Mouse (Mus musculus) urinary bladder, postnatal 10 days (tissue): ENCODE measurements around the gene Gnb1.
"Not testable (repeated sequence)": the region's sequence is repeated elsewhere in the genome, so short reads cannot be mapped to it uniquely, and the experiment has no call there.

Experiments
- DNase-seq: peaks from one replicate; pipeline ENCODE4 v3.0.0; 2022; ENCODE audit warnings: low spot score

Gnb1 gene

DNA sequence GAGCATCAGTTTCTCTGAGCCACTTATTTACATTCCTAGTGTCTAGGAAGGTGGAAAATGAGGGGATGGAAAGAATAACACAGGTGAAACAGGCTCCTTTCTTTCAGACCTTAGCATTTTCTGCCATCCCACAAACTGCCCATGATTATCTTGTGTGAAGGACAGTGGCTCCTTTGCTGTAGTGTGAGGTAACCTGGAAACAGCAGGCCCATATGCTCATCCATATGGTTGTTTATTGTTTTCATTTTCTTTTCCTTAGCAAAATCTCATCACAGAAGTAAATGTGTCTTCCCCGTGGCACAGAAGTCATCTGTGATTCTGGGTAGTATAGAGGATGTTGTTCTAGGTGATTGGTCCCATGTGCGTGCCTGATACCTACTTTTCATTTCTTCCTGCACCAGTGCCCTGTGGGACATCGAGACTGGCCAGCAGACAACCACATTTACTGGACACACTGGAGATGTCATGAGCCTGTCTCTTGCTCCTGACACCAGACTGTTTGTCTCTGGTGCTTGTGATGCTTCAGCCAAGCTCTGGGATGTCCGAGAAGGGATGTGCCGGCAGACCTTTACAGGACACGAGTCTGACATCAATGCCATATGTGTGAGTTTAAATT, 61.9 kb downstream of the Gnb1 start:
- no peak for DNase-seq

DNA sequence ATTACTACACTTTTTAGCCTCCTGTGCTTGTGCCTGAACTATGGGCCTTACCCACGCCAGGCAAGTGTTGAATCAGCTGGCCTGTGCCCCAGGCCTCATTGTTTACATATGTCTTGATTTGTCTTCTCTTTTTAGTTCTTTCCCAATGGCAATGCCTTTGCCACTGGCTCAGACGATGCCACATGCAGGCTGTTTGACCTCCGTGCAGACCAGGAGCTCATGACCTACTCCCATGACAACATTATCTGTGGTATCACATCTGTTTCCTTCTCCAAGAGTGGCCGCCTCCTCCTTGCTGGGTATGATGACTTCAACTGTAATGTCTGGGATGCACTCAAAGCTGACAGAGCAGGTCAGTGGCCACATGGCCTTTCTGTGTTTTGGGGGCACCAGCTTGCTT, 63.7 kb downstream of the Gnb1 start:
- DNase-seq = no peak

DNA sequence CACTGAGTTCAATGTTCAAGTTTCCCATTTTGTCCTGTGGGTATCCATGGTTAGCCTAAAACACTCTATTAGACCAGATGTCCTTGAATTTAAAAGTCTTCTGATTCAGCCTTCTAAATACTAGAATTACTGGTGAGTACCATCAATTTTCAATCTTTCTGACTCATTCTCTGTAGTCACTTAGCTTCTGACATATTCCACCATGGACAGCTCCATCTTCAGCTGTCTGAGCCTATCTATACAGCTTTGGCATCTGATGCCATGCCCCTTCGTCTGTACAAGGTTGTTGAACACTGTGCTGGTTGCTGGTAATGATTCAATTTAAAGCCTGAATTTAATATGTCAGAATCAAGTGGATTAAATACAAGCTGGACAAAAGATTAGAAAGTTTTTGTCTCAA, 64.3 kb downstream of the Gnb1 start:
- DNase-seq = no peak

DNA sequence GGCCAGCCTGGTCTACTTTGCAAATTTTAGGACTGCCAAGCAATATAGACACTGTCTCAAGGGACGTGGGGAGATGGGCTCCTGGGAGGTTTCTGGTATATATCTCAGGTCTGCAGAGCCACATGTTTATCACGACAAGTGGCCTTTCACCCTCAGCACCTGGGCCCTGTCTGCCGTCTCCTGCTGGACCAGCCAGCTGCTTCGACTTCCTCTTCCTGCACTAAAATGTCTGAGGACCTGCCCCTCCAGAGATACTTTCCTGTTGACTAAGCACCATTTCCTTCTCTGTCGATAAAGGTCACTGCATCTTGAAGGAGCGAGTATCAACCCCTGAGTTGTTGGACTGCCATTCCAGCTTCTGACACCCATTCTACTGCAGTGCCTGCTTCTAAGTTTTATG, 68.3 kb downstream of the Gnb1 start:
- no peak for DNase-seq

DNA sequence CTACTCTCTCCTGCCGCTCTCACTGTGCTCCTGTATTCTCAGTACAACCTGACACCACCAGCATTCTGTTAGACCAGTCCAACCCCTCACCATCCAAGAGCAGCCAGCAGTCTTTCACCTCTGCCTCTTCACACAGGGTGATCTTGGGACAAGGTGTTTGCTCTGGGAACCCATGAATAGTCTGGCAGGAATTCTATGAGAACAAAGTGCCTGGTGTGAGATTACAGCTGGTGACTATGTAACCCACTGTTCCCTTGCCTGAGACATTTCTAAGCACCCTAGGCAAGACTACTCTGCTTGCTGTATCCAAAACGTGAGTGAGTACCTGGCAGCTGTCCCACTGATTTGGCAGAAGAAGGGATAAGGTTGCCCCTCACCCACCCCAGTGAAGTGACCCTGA, 69.8 kb downstream of the Gnb1 start:
- no peak for DNase-seq

DNA sequence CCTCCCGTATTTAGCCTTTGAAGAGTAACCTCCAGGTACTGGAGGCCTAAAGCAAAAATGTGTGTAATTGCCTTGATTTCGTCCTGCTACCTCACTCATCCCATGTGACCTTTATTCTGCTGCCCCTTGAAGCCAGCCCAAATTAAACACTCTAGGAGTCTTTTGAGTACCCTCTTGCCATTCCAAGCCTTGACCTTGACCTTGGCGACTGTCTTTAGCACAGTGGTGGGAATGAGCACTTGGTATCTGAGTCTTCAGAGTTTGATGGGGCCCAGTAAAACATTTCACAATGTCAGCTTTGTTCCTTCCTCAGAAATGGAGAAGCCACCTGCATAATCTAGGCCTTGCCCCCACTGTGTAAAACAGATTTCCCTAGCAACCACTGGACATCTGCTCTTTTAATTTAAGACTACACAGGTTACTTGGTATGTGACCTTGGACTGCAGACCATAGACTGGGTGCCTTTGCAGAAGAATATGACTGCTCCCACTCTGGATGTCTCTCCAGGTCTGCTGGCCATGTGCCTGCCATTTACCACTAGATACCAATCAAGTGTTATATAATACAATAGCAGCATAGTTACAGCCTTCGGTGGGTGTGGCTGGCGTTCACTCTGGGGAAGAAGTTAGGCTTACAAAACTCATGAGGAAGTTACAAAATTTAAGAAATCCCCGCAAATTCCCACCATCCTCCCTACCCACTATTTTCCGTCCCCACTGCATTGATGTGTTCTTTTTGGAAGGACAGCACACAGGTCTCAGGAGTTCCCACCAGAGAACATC, 70.7 kb downstream of the Gnb1 start, which contains the start of gene Nadk:
Nadk (plus strand) TSS at position 718 of the 782 bp plus-strand sequence.
- no peak for DNase-seq

DNA sequence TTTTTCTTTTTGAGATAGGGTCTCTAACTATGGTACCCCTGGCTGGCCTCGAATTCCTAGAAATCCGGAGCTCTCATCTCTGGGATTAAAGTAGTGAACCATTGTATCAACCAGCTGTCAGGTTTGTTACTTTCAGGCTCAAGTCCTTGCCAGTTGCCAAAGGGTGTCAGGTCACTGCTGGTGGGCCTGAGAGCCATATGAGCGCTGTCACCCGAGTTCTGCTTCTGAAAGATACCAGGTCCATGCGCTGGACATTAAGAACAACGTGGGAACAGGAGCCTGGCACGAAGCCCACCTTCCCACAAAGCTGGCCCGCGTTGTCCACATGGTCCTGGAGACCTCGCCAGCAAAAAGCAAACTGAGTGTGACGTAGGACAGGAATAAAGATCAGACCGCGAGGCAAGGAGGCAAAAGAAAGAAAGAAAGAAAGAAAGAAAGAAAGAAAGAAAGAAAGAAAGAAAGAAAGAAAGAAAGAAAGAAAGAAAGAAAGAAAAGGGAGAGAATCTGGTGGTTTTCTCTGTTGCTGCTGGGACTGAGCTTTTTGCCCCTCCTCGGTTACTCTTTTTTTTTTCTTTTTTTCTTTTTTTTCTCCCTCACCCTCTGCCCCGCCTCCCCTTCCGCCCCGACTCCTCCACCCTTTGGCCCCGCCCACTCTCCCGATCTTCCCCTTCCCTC, 71.7 kb downstream of the Gnb1 start:
- no peak for DNase-seq

DNA sequence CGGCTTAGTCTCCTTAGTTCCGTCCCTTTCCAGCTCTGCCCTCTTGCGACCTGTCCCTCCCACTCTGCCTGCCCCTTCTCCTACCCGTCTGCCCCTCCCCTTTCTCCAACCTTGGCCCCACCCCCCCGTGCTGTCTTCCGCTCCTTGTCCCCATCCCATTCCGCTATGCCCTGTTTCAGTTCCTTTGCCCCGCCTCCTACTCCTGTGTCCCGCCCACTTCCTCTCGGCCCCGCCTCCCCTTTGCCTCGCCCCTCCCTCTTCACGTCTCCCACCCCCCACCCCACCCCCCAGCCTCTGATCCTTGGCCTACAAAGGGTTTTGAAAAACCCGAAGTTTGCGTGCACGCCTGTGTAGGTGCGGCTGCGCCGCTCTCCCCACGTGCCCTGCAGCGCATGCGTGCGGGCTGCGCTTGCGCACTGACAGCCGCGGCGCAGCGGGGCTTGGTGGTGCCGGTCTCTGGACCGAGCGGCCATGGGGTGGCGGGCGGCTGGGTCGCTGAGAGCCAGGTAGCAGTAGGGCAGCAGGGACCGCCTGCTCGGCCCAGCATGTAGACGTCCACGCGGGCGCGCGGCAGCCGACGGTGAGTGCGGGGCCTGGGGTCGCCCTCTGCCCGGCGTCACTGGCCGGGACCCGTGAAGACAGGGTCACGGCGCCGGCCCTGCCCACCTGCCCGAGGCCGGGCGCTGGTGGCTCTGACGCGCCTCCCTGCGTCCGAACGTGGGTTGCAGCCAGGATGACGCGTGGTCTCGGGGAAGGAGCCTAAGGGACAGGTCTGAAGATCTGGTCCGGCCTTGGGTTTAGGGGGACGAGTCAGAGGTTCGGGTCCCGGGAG, 72.5 kb downstream of the Gnb1 start:
- peak; percentile 83 for DNase-seq

DNA sequence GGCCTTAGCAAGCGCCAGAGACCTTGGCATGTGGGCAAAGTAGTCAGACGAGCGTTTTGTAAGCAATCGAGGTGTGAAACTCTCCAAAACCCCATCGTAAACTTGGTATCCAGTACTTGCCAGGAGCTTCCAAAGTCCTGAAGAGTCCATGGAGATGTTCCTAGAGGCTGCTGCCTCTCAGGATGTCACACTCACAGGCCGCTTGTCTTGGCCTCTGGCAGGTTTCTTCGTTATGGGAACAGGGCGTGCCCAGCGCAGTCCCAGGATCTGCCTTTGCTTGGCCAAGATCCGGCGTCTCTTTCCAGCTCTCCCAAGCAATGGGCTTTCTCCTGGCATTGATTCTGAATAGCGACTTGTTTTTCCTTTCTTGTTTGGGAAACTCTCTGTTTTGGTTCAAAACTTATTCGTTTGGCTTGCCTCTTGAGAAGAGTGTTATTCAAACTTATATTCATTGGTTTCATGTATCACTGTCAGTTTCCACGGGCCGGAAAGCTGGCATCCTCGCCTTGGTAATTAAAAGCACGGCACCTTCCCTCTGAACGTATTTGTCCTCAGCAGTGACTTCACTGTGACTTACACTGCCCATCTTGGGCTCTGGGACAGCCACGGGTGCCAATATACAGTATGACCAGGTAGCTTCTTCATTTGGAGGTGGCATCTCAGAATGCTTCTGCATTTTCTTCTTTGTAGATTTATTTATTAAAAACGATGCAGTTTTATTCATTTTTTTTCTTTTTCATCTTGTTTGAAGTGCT, 73.3 kb downstream of the Gnb1 start:
- DNase-seq = no peak

DNA sequence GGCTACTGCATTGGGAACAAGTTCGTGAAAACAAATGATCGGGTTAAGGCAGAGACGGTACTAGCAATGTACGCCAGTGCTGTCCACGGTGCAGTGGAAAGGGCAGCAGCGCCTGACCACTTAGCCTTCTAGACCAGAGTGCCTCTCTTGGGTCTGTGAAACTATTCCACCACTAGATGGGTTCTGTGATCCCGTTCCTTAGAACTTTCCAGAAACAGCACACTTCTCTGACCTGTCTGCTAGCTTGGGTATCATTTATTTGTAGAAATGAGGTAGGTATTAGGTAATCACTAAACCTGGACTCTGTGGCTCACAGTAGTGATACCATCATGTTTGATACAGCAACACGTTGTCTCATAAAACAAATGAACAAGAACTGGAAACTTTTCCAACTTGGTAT, 75.4 kb downstream of the Gnb1 start:
- DNase-seq = no peak

DNA sequence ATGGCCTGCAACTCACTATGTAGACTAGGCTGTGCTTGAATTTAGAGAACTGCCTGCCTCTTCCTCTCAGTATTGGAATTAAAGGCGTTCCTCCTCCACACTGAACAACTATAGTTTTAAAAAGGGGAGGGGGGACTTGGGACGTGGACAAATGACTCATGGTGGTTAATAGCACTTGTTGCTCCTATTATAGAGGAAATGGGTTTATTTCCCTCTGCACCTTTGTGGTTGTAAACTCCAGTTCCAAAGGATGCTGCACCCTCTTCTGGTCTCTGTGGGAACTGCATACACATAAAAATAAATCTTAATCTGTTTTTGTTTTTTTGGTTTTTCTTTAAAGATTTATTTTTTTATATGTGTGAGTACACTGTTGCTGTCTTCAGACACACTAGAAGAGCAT, 77.0 kb downstream of the Gnb1 start:
- DNase-seq = no peak

DNA sequence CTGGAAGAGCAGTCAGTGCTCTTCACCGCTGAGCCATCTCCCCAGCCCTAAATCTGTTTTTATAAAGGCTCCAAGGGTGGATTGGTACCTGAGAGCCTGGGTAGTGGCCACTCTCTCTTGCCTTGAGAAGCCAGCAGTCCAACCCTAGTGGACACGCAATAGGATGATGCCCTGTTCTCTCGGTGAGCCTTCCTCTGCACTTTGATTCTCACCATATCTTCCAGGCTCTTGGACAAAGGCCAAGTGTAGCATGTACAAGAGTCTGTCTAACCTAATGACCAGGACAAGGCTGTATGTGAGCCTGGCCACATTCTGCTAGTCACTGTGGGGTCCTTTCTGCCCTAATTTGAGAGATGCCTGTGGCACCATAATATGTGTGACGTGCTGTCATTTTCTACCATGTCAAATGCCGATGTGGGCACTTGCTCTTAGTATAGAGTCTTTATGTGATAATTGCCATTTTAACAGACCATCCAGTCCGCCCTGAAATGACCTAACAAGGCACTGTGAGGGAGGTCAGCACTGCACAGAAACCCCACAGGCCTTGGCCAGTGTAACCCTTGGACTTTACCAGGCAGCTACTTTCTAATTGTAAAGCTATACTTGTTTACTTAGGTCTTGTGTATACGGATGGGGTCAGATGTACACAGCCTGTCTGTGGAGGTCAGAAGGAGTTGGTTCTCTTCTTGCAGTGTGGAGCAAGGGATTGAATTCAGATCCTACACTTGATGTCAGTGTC, 77.6 kb downstream of the Gnb1 start:
- no peak for DNase-seq

DNA sequence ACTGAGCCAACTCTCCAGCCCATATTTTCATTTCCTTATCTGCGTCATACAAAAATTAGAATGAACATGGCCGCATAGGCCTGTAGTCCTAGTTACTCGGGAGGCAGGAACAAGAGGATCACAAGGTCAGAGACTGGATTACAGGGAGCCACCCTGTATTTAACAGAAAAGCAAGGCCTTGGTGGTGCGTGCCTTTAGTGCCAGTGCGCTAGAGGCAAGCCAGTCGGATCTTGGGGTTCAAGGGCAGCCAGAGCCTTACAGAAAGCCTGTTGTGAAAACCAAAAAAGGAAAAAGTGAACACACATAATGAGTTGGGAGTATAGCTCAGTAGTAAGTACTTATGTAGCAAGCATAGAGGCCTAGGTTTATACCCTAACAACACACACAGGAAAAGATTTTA, 78.7 kb downstream of the Gnb1 start:
- DNase-seq = no peak

DNA sequence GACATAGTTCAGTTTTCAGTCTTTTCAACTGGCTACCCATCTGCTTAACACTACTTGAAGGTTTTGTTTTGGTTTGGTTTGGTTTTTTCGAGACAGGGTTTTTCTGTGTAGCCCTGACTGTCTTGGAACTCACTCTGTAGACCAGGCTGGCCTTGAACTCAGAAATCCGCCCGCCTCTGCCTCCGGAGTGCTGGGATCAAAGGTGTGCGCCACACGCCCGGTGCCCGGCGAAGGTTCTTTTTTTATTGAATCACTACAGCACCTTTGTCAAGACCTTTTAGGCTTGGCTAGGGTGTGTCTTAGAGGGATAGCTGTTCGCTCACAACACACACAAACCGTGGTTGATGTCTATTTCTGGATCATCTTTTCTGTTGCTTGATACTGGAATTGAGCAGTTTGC, 79.2 kb downstream of the Gnb1 start:
- DNase-seq = not testable (repeated sequence)

DNA sequence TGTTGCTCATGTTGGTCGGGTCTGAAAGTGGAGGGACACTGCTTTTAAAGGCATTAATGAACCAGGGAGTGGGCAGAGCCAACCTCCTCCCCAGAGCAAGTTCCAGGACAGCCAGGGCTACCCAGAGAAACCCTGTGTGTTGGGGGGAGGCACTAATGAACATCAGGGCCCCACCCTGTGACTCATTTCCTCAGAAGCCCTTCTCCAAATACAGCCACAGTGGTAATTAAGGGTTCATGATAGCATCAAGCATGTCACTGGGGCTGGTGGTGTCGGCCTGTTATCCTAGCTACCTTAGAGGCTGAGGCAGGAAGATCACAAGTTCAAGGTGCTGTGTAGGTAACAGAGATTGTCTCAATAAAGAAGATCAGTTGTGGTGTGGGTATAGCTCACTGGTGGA, 80.3 kb downstream of the Gnb1 start:
- no peak for DNase-seq

DNA sequence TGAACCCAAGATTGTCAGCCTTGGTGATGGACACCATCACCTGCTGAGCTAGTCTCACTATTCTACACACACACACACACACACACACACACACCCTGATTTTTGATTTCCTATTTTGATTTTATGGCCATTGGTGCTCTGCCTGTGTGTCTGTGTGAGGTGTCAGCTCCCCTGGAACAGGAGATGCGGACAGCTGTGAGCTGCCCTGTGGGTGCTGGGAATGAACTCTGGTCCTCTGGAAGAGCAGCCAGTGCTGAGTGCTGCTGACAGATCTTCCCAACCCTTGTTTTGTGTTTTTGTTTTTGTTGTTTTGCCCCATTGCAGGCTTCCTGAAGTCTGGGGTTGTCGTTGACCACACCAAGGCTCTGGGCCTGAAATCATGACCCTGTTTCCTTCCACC, 82.0 kb downstream of the Gnb1 start:
- no peak for DNase-seq

DNA sequence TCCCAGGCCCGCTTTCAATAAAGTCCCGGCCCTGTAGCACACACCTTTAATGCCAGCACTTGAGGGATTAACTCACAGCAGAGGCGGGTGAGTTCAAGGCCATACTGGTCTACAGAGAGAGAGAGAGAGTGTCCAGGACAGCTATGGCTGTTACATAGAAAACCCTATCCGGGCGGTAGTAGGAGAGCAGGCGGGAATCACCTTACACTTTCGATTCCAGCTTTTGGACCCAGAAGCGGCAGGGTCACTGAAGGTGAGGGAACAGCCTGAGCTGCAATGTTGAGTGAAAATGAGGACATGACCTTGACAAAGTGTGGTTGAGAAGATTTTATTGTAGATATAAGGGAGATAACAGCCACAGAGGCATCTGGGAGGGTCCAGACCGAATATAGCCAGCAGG, 82.7 kb downstream of the Gnb1 start:
- no peak for DNase-seq

DNA sequence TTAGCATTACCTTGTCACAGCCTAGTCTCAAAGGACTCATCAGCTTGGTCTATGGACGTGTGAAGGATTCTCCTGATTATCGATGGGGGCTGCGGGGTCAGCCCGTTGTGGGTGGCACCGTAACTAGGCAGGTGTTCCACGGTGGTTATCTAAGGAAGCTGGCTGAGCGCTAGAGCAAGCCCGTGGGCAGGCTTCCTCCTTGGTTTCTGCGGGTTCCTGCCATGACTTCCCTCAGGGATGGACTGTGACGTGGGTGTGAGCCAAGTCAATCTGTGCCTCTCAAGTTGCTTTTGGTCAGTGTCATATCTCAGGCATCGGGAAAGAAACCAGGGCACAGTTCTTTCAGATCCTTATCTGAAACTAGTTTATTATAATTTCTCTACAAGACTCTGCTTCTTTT, 83.8 kb downstream of the Gnb1 start:
- DNase-seq = no peak

DNA sequence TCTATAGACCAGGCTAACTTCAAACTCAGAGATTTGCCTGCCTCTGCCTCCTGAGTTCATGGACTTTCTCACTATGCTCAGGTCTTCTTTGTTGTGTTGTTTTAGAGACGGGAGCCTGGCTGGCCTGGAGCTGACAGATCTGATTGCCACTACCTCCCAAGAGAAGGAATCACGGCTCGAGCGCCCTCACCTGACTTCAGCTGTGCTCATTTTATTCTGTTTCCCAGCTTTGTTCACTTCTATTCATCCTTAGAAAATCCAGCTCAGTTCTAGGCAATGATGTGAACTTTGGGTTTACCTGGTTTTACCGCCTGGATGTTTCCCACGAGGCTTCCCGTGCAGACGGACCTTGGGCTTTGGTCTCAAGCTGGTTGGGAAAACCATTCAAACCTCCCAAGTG, 84.4 kb downstream of the Gnb1 start:
- no peak for DNase-seq

DNA sequence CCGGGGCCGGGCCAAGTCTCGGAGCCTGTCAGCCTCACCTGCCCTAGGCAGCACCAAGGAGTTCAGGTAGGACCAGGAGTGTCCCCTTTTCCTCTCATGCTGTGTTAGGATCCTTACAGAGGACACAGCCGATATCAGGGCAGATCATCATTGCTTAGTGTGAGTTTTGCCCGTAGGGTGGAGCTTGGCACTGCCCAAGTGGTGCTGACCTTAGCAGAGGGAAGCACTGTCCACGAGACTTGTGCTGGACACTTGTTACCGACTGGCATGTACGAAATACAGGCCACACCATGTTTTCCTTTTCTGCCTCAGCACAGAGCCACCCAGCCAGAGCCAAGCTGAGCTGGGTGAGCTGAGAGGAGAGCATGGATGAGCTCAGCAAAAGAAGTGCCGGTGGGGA, 86.0 kb downstream of the Gnb1 start:
- DNase-seq = no peak

DNA sequence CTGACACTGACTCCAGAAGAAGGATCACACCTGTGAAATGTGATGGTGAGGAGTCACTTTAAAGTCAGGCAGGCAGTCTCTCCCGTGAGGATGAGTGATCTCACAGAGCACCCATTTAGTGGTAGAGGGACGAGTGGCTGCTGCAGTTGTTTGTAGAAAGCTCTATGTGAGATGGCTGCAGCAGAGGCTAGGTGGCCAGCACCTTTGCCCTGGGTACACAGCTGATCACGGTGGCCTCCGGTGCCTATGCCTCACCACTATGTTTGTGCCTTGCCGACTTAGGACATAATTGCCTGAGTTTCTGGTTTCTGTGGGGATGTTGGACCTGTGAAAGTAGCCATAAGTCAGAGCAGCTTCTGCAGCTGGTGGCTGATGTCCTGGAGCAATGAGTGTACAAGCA, 86.6 kb downstream of the Gnb1 start:
- no peak for DNase-seq
